Mouse (Mus musculus): ENCODE results near the gene Naaladl1. TPM values are rescaled to one million over a fixed set of nuclear protein-coding genes. Genes with fewer than 3 reads are reported as not detected.

The Naaladl1 gene
- polyA plus RNA-seq, 1 experiment from 2014 or later: 0.20 TPM

- Histone ChIP-seq H3K9ac (ENCODE audit: low read length) (peak overlapping the region; percentile 39; the same call in 1 of the 2 replicates), H3K9me3 (ENCODE audit: control insufficient read depth, low read length) (no peaks in the 10 kb centered on the region), H3K4me3 (ENCODE audit: control insufficient read depth in 1 of 2, insufficient read depth in 1 of 2, low read depth in 1 of 2, low read length in 2 of 2) (no peak overlapping the region), H3K27ac (replicated peaks in 1 of 2; ENCODE audit: control insufficient read depth in 1 of 2, insufficient read depth in 1 of 2, low read depth in 2 of 2, low read length in 2 of 2) (no peak overlapping the region), H3K36me3 (ENCODE audit: control insufficient read depth, insufficient read depth, low read length) (peaks cover 27% of the 10 kb centered on the region), H3K4me1 (ENCODE audit: control insufficient read depth in 2 of 2, insufficient read depth in 2 of 2, low read length in 2 of 2) (peaks cover 10 to 19% of the 10 kb centered on the region in 2 experiments), H3K27me3 (ENCODE audit: control insufficient read depth, insufficient read depth, low read length) (no peaks in the 10 kb centered on the region), H3K4me2 (ENCODE audit: low read length) (peak overlapping the region; percentile 85; the same call in 1 of the 2 replicates)
- no peak for ATAC-seq (ENCODE audit: insufficient number of reproducible peaks, insufficient read depth, low FRiP score, low read depth)
- WGBS: 85% methylated on average over 15 of the region's 15 CpGs
Measured at GRCm38 (mm10) chr19:6116113-6116850, 10.7 kb downstream of the Naaladl1 start.

GRCm38 (mm10) chr19:6117346-6117985 lies 11.9 kb downstream of the Naaladl1 start:
- peaks cover 10 to 19% of the 10 kb centered on the region in 2 experiments for H3K4me1 ChIP-seq (ENCODE audit: control insufficient read depth in 2 of 2, insufficient read depth in 2 of 2, low read length in 2 of 2)
- ATAC-seq (ENCODE audit: insufficient number of reproducible peaks, insufficient read depth, low FRiP score, low read depth): no peak
- 4% methylated on average over 32 of the region's 32 CpGs for WGBS
- peak overlapping the region; percentile 92 for H3K9ac ChIP-seq (ENCODE audit: low read length)
- peaks cover 30% of the 10 kb centered on the region for H3K36me3 ChIP-seq (ENCODE audit: control insufficient read depth, insufficient read depth, low read length)
- peak overlapping the region; percentile 85 for H3K4me2 ChIP-seq (ENCODE audit: low read length)
- H3K4me3 ChIP-seq (ENCODE audit: control insufficient read depth in 1 of 2, insufficient read depth in 1 of 2, low read depth in 1 of 2, low read length in 2 of 2): peak overlapping the region; percentile 66 to 78
- H3K27ac ChIP-seq (replicated peaks in 1 of 2; ENCODE audit: control insufficient read depth in 1 of 2, insufficient read depth in 1 of 2, low read depth in 2 of 2, low read length in 2 of 2): peak overlapping the region; percentile 92 to 96
- H3K9me3 ChIP-seq (ENCODE audit: control insufficient read depth, low read length): no peaks in the 10 kb centered on the region
- H3K27me3 ChIP-seq (ENCODE audit: control insufficient read depth, insufficient read depth, low read length): no peaks in the 10 kb centered on the region

- Histone ChIP-seq H3K27ac (replicated peaks in 1 of 2; ENCODE audit: control insufficient read depth in 1 of 2, insufficient read depth in 1 of 2, low read depth in 2 of 2, low read length in 2 of 2) (peak within 1 kb of the TSS; percentile 92 to 96), H3K36me3 (ENCODE audit: control insufficient read depth, insufficient read depth, low read length) (peaks cover 30% of the 10 kb centered on the region), H3K4me1 (ENCODE audit: control insufficient read depth in 2 of 2, insufficient read depth in 2 of 2, low read length in 2 of 2) (peaks cover 10 to 19% of the 10 kb centered on the region in 2 experiments), H3K4me3 (ENCODE audit: control insufficient read depth in 1 of 2, insufficient read depth in 1 of 2, low read depth in 1 of 2, low read length in 2 of 2) (peak within 1 kb of the TSS; percentile 66 to 78), H3K9ac (ENCODE audit: low read length) (peak within 1 kb of the TSS; percentile 92), H3K9me3 (ENCODE audit: control insufficient read depth, low read length) (no peaks in the 10 kb centered on the region), H3K27me3 (ENCODE audit: control insufficient read depth, insufficient read depth, low read length) (no peaks in the 10 kb centered on the region), H3K4me2 (ENCODE audit: low read length) (peak within 1 kb of the TSS; percentile 85)
- WGBS: under 1% methylated on average over 77 of the region's 77 CpGs
- ATAC-seq (ENCODE audit: insufficient number of reproducible peaks, insufficient read depth, low FRiP score, low read depth): peak; percentile 74
Measured at GRCm38 (mm10) chr19:6117986-6118676, 12.5 kb downstream of the Naaladl1 start, which contains the start of gene Sac3d1. Sac3d1 (minus strand) TSS chr19:6118650.

- ATAC-seq (ENCODE audit: insufficient number of reproducible peaks, insufficient read depth, low FRiP score, low read depth): 0 out of 2 replicates have a peak, but pooled peaks have one; percentile 2
- 1% methylated on average over 8 of the region's 8 CpGs for WGBS
Measured at GRCm38 (mm10) chr19:6118677-6119185, 13.1 kb downstream of the Naaladl1 start.

GRCm38 (mm10) chr19:6121761-6122160 lies 16.2 kb downstream of the Naaladl1 start:
- ATAC-seq (ENCODE audit: insufficient number of reproducible peaks, insufficient read depth, low FRiP score, low read depth): no peak
- H3K9me3 ChIP-seq (ENCODE audit: control insufficient read depth, low read length): no peaks in the 10 kb centered on the region
- H3K4me1 ChIP-seq (ENCODE audit: control insufficient read depth in 2 of 2, insufficient read depth in 2 of 2, low read length in 2 of 2): peaks cover 3 to 12% of the 10 kb centered on the region in 2 experiments
- H3K4me2 ChIP-seq (ENCODE audit: low read length): no peak overlapping the region
- H3K9ac ChIP-seq (ENCODE audit: low read length): no peak overlapping the region
- no peak overlapping the region for H3K4me3 ChIP-seq (ENCODE audit: control insufficient read depth in 1 of 2, insufficient read depth in 1 of 2, low read depth in 1 of 2, low read length in 2 of 2)
- H3K27ac ChIP-seq (replicated peaks in 1 of 2; ENCODE audit: control insufficient read depth in 1 of 2, insufficient read depth in 1 of 2, low read depth in 2 of 2, low read length in 2 of 2): no peak overlapping the region
- 0 out of 2 replicates have a peak, but pooled peaks cover 10% of the 10 kb centered on the region for H3K36me3 ChIP-seq (ENCODE audit: control insufficient read depth, insufficient read depth, low read length)
- 25% methylated on average over 19 of the region's 19 CpGs for WGBS
- no peaks in the 10 kb centered on the region for H3K27me3 ChIP-seq (ENCODE audit: control insufficient read depth, insufficient read depth, low read length)

More at GRCm38 (mm10) chr19:6118677-6119185, 13.1 kb downstream of the Naaladl1 start:
- Histone ChIP-seq H3K4me2 (ENCODE audit: low read length) (peak overlapping the region; percentile 85), H3K9me3 (ENCODE audit: control insufficient read depth, low read length) (no peaks in the 10 kb centered on the region), H3K4me1 (ENCODE audit: control insufficient read depth in 2 of 2, insufficient read depth in 2 of 2, low read length in 2 of 2) (peaks cover 10 to 19% of the 10 kb centered on the region in 2 experiments), H3K36me3 (ENCODE audit: control insufficient read depth, insufficient read depth, low read length) (peaks cover 33% of the 10 kb centered on the region), H3K27ac (replicated peaks in 1 of 2; ENCODE audit: control insufficient read depth in 1 of 2, insufficient read depth in 1 of 2, low read depth in 2 of 2, low read length in 2 of 2) (peak overlapping the region; percentile 70 to 96), H3K9ac (ENCODE audit: low read length) (peak overlapping the region; percentile 92), H3K27me3 (ENCODE audit: control insufficient read depth, insufficient read depth, low read length) (no peaks in the 10 kb centered on the region), H3K4me3 (ENCODE audit: control insufficient read depth in 1 of 2, insufficient read depth in 1 of 2, low read depth in 1 of 2, low read length in 2 of 2) (peak overlapping the region; percentile 66 to 78)

- Histone ChIP-seq H3K4me2 (ENCODE audit: low read length) (no peak overlapping the region), H3K4me3 (ENCODE audit: control insufficient read depth in 1 of 2, insufficient read depth in 1 of 2, low read depth in 1 of 2, low read length in 2 of 2) (no peak overlapping the region), H3K27ac (replicated peaks in 1 of 2; ENCODE audit: control insufficient read depth in 1 of 2, insufficient read depth in 1 of 2, low read depth in 2 of 2, low read length in 2 of 2) (no peak overlapping the region), H3K27me3 (ENCODE audit: control insufficient read depth, insufficient read depth, low read length) (no peaks in the 10 kb centered on the region), H3K36me3 (ENCODE audit: control insufficient read depth, insufficient read depth, low read length) (0 out of 2 replicates have a peak, but pooled peaks cover 10% of the 10 kb centered on the region), H3K4me1 (ENCODE audit: control insufficient read depth in 2 of 2, insufficient read depth in 2 of 2, low read length in 2 of 2) (peaks cover 0 to 6% of the 10 kb centered on the region in 2 experiments; a peak in 2 of 4 replicates), H3K9ac (ENCODE audit: low read length) (no peak overlapping the region), H3K9me3 (ENCODE audit: control insufficient read depth, low read length) (no peaks in the 10 kb centered on the region)
- no peak for ATAC-seq (ENCODE audit: insufficient number of reproducible peaks, insufficient read depth, low FRiP score, low read depth)
- WGBS: 85% methylated on average over 8 of the region's 8 CpGs
Measured at GRCm38 (mm10) chr19:6123330-6123729, 17.7 kb downstream of the Naaladl1 start.

GRCm38 (mm10) chr19:6124898-6125297 lies 19.3 kb downstream of the Naaladl1 start:
- Histone ChIP-seq H3K4me2 (ENCODE audit: low read length) (no peak overlapping the region), H3K27me3 (ENCODE audit: control insufficient read depth, insufficient read depth, low read length) (no peaks in the 10 kb centered on the region), H3K9me3 (ENCODE audit: control insufficient read depth, low read length) (no peaks in the 10 kb centered on the region), H3K27ac (replicated peaks in 1 of 2; ENCODE audit: control insufficient read depth in 1 of 2, insufficient read depth in 1 of 2, low read depth in 2 of 2, low read length in 2 of 2) (no peak overlapping the region), H3K36me3 (ENCODE audit: control insufficient read depth, insufficient read depth, low read length) (0 out of 2 replicates have a peak, but pooled peaks cover 10% of the 10 kb centered on the region), H3K4me1 (ENCODE audit: control insufficient read depth in 2 of 2, insufficient read depth in 2 of 2, low read length in 2 of 2) (no peaks in the 10 kb centered on the region), H3K9ac (ENCODE audit: low read length) (no peak overlapping the region), H3K4me3 (ENCODE audit: control insufficient read depth in 1 of 2, insufficient read depth in 1 of 2, low read depth in 1 of 2, low read length in 2 of 2) (no peak overlapping the region)
- no peak for ATAC-seq (ENCODE audit: insufficient number of reproducible peaks, insufficient read depth, low FRiP score, low read depth)
- 65% methylated on average over 2 of the region's 2 CpGs for WGBS
